Comparison of ENCODE assay signal across 23 mouse cellular contexts in the genomic region with DNA sequence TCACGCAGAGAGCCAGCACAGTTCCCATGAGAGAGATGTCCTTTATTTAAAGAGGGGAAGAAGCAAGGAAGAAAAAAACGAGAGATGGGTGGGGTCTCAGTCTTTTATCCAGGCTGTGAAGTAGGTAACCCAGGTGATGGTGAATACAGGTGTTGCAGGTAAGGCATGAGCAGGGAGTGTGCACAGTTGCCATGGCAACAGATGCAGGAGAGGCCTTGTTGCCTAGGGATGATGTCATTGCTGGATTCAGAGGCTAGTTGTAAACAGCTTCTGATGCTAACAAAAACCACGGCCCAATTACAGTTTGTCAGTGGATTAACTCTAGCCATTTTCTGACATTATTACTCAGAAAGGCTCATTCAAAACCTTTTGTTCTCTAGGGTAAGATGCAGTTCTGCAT.
DNase-seq lines count a peak whose midpoint lies in the region; ATAC-seq and TF ChIP-seq lines count a peak whose summit lies in the region.
"Had no signal": no experiment of that assay in that cellular context is flagged by ENCODE, and none has a peak within 500 bp of the region (broad histone marks: within the 10 kb centered on the region; RNA-seq: fewer than 3 reads in every experiment).

No protein-coding gene starts in this region.

- H3K4me3 ChIP-seq in hindbrain, embryonic 16.5 days (ENCODE audit: low read length), result no peak overlapping the region
- H3K4me3 ChIP-seq in hindbrain, embryonic 11.5 days (ENCODE audit: low read depth, low read length), result no peak overlapping the region
- H3K4me3 ChIP-seq in midbrain, embryonic 14.5 days (replicated peaks; ENCODE audit: low read depth, low read length), result no peak overlapping the region
- no peak overlapping the region for H3K4me3 ChIP-seq in midbrain, embryonic 10.5 days
- H3K4me3 ChIP-seq in midbrain, postnatal 0 days (ENCODE audit: low read depth, low read length), result no peak overlapping the region
- H3K4me3 ChIP-seq: heart, embryonic 12.5 days; hindbrain, embryonic 13.5 days; left cerebral cortex, adult 2 months; limb, embryonic 10.5 days; neural tube, embryonic 13.5 days had no signal

- no peaks in the 10 kb centered on the region for H3K27me3 ChIP-seq in hindbrain, embryonic 16.5 days (replicated peaks; ENCODE audit: control insufficient read depth, insufficient read depth, low read length)
- H3K27me3 ChIP-seq in hindbrain, embryonic 11.5 days (ENCODE audit: control insufficient read depth, insufficient read depth, low read length), result no peaks in the 10 kb centered on the region
- H3K27me3 ChIP-seq in midbrain, embryonic 14.5 days (ENCODE audit: control insufficient read depth, insufficient read depth, low read length), result no peaks in the 10 kb centered on the region
- H3K27me3 ChIP-seq in midbrain, embryonic 10.5 days (ENCODE audit: low read depth, poor library complexity, severe bottlenecking), result no peaks in the 10 kb centered on the region
- no peaks in the 10 kb centered on the region for H3K27me3 ChIP-seq in midbrain, postnatal 0 days (ENCODE audit: insufficient read depth, low read length)
- H3K27me3 ChIP-seq: heart, embryonic 12.5 days; hindbrain, embryonic 13.5 days; neural tube, embryonic 13.5 days had no signal

- no peaks in the 10 kb centered on the region for H3K36me3 ChIP-seq in hindbrain, embryonic 16.5 days (ENCODE audit: control insufficient read depth, insufficient read depth, low read length)
- no peaks in the 10 kb centered on the region for H3K36me3 ChIP-seq in hindbrain, embryonic 11.5 days (ENCODE audit: control insufficient read depth, insufficient read depth, low read length)
- no peaks in the 10 kb centered on the region for H3K36me3 ChIP-seq in midbrain, embryonic 14.5 days (ENCODE audit: control insufficient read depth, insufficient read depth, low read length)
- no peaks in the 10 kb centered on the region for H3K36me3 ChIP-seq in midbrain, embryonic 10.5 days
- H3K36me3 ChIP-seq in midbrain, postnatal 0 days (ENCODE audit: insufficient read depth, low read length), result no peaks in the 10 kb centered on the region
- H3K36me3 ChIP-seq: heart, embryonic 12.5 days; hindbrain, embryonic 13.5 days; limb, embryonic 10.5 days; neural tube, embryonic 13.5 days had no signal

- intact Hi-C loops in heart, postnatal 36 days (cut with DNase I), result no loop called here

- no peak overlapping the region for H3K9ac ChIP-seq in hindbrain, embryonic 16.5 days (ENCODE audit: low read depth, low read length)
- no peak overlapping the region for H3K9ac ChIP-seq in hindbrain, embryonic 11.5 days (ENCODE audit: low read depth, low read length)
- no peak overlapping the region for H3K9ac ChIP-seq in midbrain, embryonic 14.5 days (replicated peaks; ENCODE audit: low read length)
- no peak overlapping the region for H3K9ac ChIP-seq in midbrain, postnatal 0 days (replicated peaks; ENCODE audit: low read length, poor library complexity, severe bottlenecking)
- H3K9ac ChIP-seq: heart, embryonic 12.5 days; hindbrain, embryonic 13.5 days; neural tube, embryonic 13.5 days had no signal

- no peak overlapping the region for H3K4me2 ChIP-seq in hindbrain, embryonic 16.5 days (ENCODE audit: low read length)
- no peak overlapping the region for H3K4me2 ChIP-seq in hindbrain, embryonic 11.5 days (replicated peaks; ENCODE audit: low read depth, low read length)
- no peak overlapping the region for H3K4me2 ChIP-seq in midbrain, embryonic 14.5 days (ENCODE audit: low read length)
- H3K4me2 ChIP-seq in midbrain, postnatal 0 days (ENCODE audit: low read depth, low read length, poor library complexity, severe bottlenecking), result no peak overlapping the region
- H3K4me2 ChIP-seq: heart, embryonic 12.5 days; hindbrain, embryonic 13.5 days; neural tube, embryonic 13.5 days had no signal

- H3K9me3 ChIP-seq in hindbrain, embryonic 16.5 days (ENCODE audit: control insufficient read depth, low read length), result no peaks in the 10 kb centered on the region
- H3K9me3 ChIP-seq in hindbrain, embryonic 11.5 days (ENCODE audit: control insufficient read depth, low read length), result no peaks in the 10 kb centered on the region
- no peaks in the 10 kb centered on the region for H3K9me3 ChIP-seq in midbrain, embryonic 14.5 days (ENCODE audit: control insufficient read depth, low read length)
- H3K9me3 ChIP-seq in midbrain, embryonic 10.5 days (replicated peaks), result no peaks in the 10 kb centered on the region
- no peaks in the 10 kb centered on the region for H3K9me3 ChIP-seq in midbrain, postnatal 0 days (ENCODE audit: low read length)
- H3K9me3 ChIP-seq: heart, embryonic 12.5 days; hindbrain, embryonic 13.5 days had no signal

- WGBS in hindbrain, embryonic 16.5 days, result 65% methylated on average over 3 of the region's 3 CpGs
- WGBS in hindbrain, embryonic 11.5 days, result 83% methylated on average over 3 of the region's 3 CpGs
- 71% methylated on average over 3 of the region's 3 CpGs for WGBS in midbrain, embryonic 14.5 days
- 82% methylated on average over 3 of the region's 3 CpGs for WGBS in midbrain, embryonic 10.5 days
- 52% methylated on average over 3 of the region's 3 CpGs for WGBS in midbrain, postnatal 0 days

- DNase-seq in hindbrain, embryonic 11.5 days (ENCODE audit: low spot score), result no peak
- peak; percentile 59 for DNase-seq in midbrain, embryonic 14.5 days
- DNase-seq in midbrain, embryonic 10.5 days (ENCODE audit: low spot score), result no peak
- peak; percentile 37 for DNase-seq in brain, embryonic 18.5 days (ENCODE audit: low read depth, low spot score)
- peak; percentile 78 for DNase-seq in midbrain, postnatal 0 days (ENCODE audit: low spot score)
- DNase-seq in heart, postnatal 36 days, result no peak
- DNase-seq in adrenal gland, adult (ENCODE audit: inconsistent age in 2 of 2, low spot score in 1 of 2), result no peak
- DNase-seq: adrenal gland, adult 8-10 months; cerebellum, adult 8-10 months; gastrocnemius, postnatal 10 days; heart, adult 18-20 months; heart, postnatal 10 days; kidney, adult 9 months; kidney, postnatal 14 days; lung, postnatal 4 days; thymus, postnatal 25 days had no signal

- H3K27ac ChIP-seq in hindbrain, embryonic 16.5 days (ENCODE audit: low read depth, low read length), result no peak overlapping the region
- no peak overlapping the region for H3K27ac ChIP-seq in hindbrain, embryonic 11.5 days (ENCODE audit: low read depth, low read length)
- no peak overlapping the region for H3K27ac ChIP-seq in midbrain, embryonic 14.5 days (replicated peaks; ENCODE audit: low read depth, low read length)
- H3K27ac ChIP-seq in midbrain, embryonic 10.5 days (replicated peaks), result no peak overlapping the region
- H3K27ac ChIP-seq in midbrain, postnatal 0 days (ENCODE audit: low read depth, low read length), result peak overlapping the region; percentile 43; the same call in 1 of the 2 replicates
- H3K27ac ChIP-seq: hindbrain, embryonic 13.5 days; left cerebral cortex, adult 2 months; limb, embryonic 10.5 days; neural tube, embryonic 13.5 days had no signal

- no peaks in the 10 kb centered on the region for H3K4me1 ChIP-seq in hindbrain, embryonic 16.5 days (ENCODE audit: control insufficient read depth, insufficient read depth, low read depth, low read length)
- H3K4me1 ChIP-seq in hindbrain, embryonic 11.5 days (replicated peaks; ENCODE audit: control insufficient read depth, insufficient read depth, low read length), result no peaks in the 10 kb centered on the region
- no peaks in the 10 kb centered on the region for H3K4me1 ChIP-seq in midbrain, embryonic 14.5 days (ENCODE audit: control insufficient read depth, insufficient read depth, low read length)
- no peaks in the 10 kb centered on the region for H3K4me1 ChIP-seq in midbrain, embryonic 10.5 days
- H3K4me1 ChIP-seq in midbrain, postnatal 0 days (ENCODE audit: insufficient read depth, low read length), result 0 out of 2 replicates have a peak, but pooled peaks cover 2% of the 10 kb centered on the region
- H3K4me1 ChIP-seq: heart, embryonic 12.5 days; hindbrain, embryonic 13.5 days; limb, embryonic 10.5 days; neural tube, embryonic 13.5 days had no signal

- ATAC-seq in hindbrain, embryonic 16.5 days, result peak; percentile 76
- no peak for ATAC-seq in hindbrain, embryonic 11.5 days (ENCODE audit: low FRiP score)
- ATAC-seq in midbrain, embryonic 14.5 days (ENCODE audit: low FRiP score, low TSS enrichment), result no peak
- ATAC-seq in midbrain, postnatal 0 days (ENCODE audit: low FRiP score), result peak; percentile 70; the same call in 1 of the 2 replicates
- ATAC-seq: intestine, embryonic 16.5 days had no signal

- TF ChIP-seq CTCF in midbrain, postnatal 0 days (IDR thresholded peaks at IDR 0.05), result no peak

Comparison
In these comparisons a context has a peak if more than half of its experiments do, and no peak if none do; other contexts are left out.
1. ATAC-seq: peak in hindbrain, embryonic 16.5 days (single experiment) and midbrain, postnatal 0 days (single experiment); none in hindbrain, embryonic 11.5 days (single experiment) and midbrain, embryonic 14.5 days (single experiment).
2. DNase-seq: peak in midbrain, embryonic 14.5 days (single experiment), brain, embryonic 18.5 days (single experiment) and midbrain, postnatal 0 days (single experiment); none in hindbrain, embryonic 11.5 days (single experiment), midbrain, embryonic 10.5 days (single experiment), heart, postnatal 36 days (0 of 2) and adrenal gland, adult (0 of 2).